Mouse (Mus musculus): ENCODE results near the gene Zbtb41.
"Not testable (repeated sequence)": the region's sequence is repeated elsewhere in the genome, so short reads cannot be mapped to it uniquely, and the experiment has no call there.

Gene Zbtb41

DNA sequence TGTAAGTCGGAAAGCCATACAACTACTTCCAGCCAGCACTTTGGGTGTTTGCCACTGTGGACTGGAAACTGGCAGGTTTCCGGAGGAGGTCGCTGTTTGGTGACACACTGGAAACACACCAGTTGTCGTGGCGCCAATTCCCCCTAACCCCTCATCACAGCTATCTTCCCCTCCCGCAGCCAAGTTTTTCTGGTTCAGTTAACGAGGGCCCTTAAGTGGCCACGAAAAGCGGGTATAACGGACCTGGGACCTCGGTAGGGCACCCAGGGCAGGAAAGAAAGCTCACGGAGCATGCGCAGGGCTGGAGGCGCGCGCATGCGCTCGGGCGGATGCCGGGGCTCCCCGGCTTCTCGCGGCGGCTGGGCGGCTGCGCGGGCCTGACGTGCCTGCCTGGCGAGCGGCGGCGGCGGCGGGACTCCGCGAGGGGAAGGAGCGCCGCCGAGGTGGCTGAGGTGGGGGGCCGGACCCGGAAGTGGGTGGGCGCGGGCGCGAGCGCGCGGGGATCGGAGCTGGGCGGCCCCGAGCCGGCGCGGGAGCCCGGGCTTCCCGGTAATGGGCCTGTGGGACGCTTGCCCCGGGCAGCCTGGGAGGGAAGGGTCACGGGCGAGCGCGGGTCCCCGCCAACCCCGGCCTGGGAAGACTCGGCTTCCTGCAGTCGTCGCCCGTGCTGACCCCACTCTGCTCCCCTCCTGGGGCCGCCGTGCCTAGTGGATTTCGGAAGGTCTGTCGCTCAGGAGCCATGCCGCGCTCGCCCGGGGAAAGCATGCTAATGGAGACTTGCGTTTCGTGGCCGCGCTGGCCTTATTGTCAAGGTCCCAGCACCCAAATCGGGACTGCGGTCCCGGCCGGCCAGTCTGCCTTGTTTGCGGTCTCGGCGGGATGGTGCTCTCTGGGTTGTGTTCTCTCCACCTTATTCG is at the start of gene Zbtb41:
TSS of gene Zbtb41 (plus strand) at position 414 of the 917 bp plus-strand sequence.
- peak; percentile 87 to 93 for DNase-seq

GRCm38 (mm10) chr1:139375900-139376299 is 46.2 kb upstream of the Zbtb41 start:
- DNase-seq = no peak

GRCm38 (mm10) chr1:139376638-139377286 is 45.3 kb upstream of the Zbtb41 start, which contains the start of gene Crb1:
Gene Crb1 (minus strand): TSS chr1:139377100.
- no peak for DNase-seq

DNA sequence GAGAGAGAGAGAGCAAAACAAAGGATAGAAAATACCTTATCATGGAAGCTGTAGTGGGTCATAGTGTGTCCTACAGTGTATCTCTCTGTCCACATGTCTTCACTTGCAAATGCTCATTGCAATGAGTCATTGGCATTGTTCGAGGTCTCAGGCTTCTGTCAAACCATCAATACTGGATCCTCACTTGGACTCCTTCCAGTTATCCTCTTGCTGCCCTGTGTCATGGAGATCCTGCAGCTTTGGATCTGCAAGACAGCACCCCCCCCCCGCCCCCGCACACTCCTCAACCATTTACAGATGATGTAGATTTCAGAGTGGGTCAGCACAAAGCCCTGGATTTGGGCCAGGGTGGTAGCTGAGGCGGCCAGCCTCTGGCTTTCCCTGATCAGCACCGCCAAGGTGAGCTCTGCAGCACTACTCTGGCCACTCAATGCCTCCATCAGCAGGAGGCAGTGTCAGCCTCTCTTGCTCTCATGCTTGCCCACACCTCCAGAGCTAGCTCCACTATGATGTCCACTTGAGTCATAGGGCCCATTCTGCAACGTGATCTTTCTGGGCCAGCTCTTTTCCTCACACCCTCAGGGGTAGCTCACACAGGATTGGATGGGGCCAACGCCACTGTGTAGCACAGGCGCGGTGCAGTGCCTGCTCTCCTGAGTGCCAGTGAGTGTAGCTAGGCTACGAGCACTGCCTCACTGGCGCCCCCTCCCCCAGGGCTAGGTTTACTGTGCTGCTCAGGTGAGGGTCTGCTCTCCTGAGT is 43.0 kb upstream of the Zbtb41 start:
- peak in 1 of 2 experiments; percentile 10 for DNase-seq

DNA sequence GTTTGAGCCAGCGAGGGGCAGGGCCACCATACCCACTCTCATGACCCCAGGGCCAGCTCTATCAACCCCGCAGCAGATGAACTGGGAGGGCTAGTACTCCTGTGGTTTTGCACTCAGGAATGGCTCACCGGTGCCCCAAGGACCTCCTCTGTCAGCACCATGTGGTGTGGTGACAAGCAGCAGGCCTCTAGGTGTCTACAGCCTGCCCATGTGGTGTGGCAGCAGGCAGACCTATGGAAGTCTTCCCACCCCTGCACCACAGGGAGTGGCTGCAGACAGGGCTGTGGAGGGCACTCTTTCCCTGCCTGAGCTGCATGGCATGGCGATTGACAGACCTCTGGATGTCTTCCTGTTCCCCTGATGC is 42.5 kb upstream of the Zbtb41 start:
- DNase-seq = no peak

DNA sequence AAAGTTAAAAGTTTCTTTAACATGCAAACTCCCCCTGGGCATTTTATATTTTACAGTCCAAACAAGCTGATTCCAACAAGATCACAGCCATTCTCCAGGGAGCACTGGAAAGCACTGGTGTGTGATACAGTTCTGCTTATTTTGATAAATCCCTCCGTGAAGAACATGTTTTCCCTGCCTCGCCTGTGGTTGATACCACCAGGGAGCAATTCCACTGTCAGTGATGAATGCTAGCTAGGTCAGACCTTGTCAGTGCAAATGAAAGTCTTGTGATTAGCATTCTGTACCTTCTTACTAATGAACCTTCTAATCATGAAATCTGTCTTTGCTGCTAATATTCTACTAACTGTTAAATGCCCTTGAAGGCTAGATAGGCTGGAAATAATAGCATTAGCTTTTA is 30.3 kb upstream of the Zbtb41 start:
- DNase-seq = no peak

- DNase-seq = no peak
Measured at GRCm38 (mm10) chr1:139396589-139396988, 25.5 kb upstream of the Zbtb41 start.

DNA sequence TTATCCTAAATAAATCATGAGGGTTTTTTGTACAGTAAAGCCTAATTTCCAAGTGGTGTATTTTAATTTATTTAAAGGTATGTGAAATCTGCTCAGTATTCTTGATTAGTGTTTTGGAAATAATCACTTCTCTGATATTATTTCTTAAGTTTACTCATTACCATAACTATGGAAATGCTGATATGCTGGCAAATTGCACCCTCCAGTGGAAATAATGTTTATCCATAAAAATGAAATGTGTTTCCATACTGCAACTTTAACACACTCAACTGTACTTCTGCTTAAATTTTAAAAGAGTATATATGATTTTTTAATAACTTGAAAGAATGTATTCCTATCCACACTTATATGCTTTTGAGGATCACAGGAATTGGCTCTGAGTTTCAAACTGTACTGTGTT is 16.3 kb upstream of the Zbtb41 start:
- DNase-seq = no peak

GRCm38 (mm10) chr1:139407701-139408100 is 14.4 kb upstream of the Zbtb41 start:
- DNase-seq = no peak

DNA sequence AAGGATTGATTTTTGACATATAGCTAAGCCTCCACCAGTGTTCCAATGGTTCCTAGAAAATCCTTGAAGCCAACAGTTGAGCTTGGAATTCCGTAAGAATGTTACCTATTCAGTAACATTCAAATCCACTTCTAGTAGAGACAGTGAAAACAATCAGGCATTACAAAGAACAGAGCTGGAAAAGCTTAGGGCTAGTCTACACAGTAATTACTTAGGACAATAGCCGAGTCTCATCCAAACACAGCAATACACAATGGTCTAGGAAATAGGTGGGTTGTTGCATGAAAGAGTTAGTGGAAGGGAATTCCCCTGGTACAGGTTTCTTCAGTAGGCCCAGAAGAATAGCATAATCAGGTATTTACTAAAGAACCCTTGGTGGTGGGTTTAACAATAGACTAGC is 9.7 kb upstream of the Zbtb41 start:
- DNase-seq = not testable (repeated sequence)

DNA sequence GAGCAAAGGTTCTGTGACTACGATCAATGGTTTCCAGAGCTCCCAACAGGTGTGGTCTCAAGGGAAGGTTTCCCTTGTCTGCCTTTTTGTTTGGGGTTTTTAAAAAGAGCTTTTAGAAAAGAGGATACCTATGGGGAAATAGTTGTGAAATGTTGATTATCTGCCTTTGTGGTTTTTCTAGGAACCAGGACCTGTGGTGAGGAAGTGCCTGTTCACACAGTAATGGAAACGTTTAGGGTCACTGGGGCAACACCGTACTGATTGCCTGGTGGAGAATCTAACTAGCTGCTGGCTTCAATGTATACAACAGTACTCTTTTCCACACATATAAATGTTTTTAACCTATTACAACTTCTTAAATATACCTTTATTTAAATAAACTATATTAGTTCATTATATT is 8.6 kb upstream of the Zbtb41 start:
- no peak for DNase-seq

DNA sequence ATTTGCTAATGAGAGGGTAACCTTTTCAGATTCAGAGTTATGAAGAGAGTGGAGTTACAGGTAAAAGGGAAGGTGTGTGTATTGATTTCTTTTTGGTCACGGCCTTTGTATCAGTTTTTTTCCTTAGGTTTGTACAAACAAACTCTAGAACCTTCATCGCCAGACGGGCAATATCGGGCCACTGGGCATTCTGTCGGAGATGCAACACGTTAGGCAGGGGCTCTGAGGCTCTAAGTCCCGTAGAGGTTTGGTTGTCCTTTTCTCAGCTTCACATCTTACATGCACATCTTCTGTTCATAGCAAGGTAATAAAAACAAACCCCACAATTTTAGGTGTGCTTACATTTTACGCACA is 590 bp upstream of the Zbtb41 start:
- DNase-seq = no peak

DNA sequence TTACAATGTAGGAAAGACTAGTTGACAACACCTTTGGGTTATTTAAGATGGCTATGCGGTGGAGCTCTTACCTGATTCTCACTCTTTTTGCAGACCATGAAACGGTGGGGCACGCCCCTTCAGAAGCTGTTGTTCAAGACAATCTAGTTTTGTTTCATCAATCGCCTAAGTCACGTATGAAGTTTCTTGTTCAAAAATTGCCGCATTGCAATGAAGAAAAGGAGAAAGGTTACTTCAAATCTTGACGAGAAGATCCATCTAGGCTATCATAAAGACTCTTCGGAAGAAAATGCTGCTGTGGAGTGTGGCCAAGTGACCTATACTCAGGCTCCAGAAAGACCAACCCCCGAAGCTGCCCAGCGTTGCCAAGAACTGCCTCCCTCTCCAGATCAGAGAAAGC is 853 bp downstream of the Zbtb41 start:
- DNase-seq = peak; percentile 9 to 11

GRCm38 (mm10) chr1:139423931-139424330 is 1.8 kb downstream of the Zbtb41 start:
- DNase-seq = no peak

- DNase-seq = no peak
Measured at GRCm38 (mm10) chr1:139425006-139425405, 2.9 kb downstream of the Zbtb41 start.

- peak in 1 of 2 experiments; percentile 25 for DNase-seq
Measured at GRCm38 (mm10) chr1:139438373-139438772, 16.3 kb downstream of the Zbtb41 start.

DNA sequence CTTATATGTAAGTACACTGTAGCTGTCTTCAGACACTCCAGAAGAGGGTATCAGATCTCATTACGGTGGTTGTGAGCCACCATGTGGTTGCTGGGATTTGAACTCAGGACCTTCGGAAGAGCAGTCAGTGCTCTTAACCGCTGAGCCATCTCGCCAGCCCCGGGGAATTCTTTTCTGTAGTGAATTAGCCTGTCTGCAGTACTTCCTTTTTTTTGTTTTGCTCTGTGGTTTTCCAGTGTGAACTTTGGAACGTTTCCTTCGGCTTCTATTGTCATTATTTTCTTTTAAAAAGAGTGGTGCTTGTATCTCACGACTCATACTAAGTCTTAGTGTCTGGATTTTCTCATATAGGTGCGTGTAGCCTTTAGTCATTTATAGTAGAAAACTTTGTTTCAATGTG is 21.0 kb downstream of the Zbtb41 start:
- not testable (repeated sequence) for DNase-seq

DNA sequence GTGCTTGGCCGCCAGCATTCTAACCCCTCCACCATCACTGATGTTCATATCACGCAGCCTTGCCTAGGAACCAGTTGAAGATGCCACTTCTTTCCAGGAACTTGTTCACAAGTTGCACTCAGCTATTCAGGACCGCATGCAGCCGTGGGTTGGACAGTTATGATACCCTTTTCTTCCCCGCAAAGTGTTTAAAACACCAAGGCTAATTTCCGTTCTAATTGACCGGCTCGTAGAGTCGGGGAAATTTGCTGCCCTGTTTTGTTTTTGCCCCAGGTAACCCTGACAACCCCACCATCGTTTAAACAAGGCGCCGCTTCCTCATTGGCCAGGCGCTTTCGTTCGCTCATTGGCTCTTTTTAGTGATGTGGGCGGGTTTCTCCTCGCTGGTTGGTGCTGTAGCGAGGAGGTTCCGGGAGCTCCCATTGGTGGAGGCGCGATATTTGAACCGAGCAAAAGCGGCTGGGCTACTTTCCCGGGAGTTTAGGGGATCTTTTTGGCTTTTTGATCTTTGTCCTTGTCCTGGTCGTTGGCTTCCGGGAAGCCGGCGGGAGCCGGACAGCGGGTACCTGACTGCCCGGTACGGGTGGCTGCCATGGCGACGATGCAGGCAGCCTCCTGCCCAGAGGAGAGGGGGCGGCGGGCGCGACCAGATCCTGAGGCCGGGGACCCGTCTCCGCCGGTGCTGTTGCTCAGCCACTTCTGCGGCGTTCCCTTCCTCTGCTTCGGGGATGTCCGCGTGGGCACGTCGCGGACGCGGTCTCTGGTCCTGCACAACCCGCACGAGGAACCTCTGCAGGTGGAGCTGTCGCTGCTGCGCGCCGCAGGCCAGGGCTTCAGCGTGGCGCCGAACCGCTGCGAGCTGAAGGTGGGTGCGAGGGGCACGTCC is 32.5 kb downstream of the Zbtb41 start, which contains the start of gene Aspm:
TSS of gene Aspm (plus strand) at position 433 of the 886 bp plus-strand sequence.
- peak; percentile 85 to 90 for DNase-seq

- peak in 1 of 2 experiments; percentile 32 for DNase-seq
Measured at GRCm38 (mm10) chr1:139455226-139455869, 33.3 kb downstream of the Zbtb41 start.

DNA sequence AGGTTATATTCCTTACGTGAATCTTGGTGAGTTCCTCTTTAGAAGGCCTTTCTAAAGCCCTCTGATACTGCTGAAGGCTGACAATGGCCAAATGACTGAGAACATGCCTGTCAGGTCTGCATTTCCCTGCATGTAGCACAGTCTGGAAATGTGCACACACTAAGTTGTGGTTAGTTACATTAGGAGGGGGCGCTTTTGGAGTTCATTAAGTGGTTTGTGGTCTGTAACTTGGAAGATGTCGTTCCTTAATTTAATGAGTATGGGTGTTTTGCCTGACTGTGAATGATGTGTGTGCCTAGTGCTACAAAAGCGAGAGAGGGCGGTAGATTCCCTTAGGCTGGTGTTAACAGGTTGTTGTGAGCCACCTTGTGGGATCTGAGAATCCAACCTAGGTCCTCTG is 38.7 kb downstream of the Zbtb41 start:
- no peak for DNase-seq

- no peak for DNase-seq
Measured at GRCm38 (mm10) chr1:139465936-139466335, 43.8 kb downstream of the Zbtb41 start.

GRCm38 (mm10) chr1:139478898-139479297 is 56.8 kb downstream of the Zbtb41 start:
- DNase-seq = no peak

All from thymus, postnatal 36 days (tissue).